Mouse (Mus musculus) olfactory bulb, adult 2 months (tissue): Measurements from ENCODE around the gene Spata45.

Experiments used
- CTCF ChIP-seq: fragments of 200-500 bp; IDR thresholded peaks from 2 replicates; pipeline ENCODE4 v1.5.1; 2012; ENCODE audit warnings: low read depth, mild to moderate bottlenecking, low read length, moderate library complexity; ENCODE audit not compliant: insufficient read depth
- POLR2A ChIP-seq: fragments of 200-500 bp; IDR thresholded peaks from 2 replicates; pipeline ENCODE4 v1.6.1; 2012; ENCODE audit warnings: mild to moderate bottlenecking, low read depth, low read length, moderate library complexity; ENCODE audit not compliant: insufficient read depth

DNA sequence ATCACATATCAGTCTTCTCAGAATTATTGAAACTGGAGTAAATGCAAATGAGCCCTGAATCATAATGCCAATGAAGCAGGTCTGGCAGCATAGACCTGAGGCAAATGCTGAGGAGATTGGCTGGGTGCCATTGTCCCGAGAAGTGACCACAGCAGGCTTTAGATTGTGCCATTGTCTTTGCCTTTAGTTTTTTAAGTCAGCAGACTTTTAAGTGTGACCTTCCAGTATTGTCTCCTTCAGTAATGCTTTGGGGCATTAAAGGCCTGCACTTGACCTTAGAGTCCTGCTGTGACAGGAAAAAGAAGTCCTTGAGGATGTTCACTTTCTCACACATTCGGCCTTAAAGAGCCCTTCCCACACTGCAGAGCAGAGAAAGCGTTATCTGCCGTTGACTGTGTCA lies 33.8 kb downstream of the Spata45 start:
- TF ChIP-seq CTCF (no peak), POLR2A (no peak)
